Mouse (Mus musculus): ENCODE measurements around the gene Hoxc11.

The Hoxc11 gene

DNA sequence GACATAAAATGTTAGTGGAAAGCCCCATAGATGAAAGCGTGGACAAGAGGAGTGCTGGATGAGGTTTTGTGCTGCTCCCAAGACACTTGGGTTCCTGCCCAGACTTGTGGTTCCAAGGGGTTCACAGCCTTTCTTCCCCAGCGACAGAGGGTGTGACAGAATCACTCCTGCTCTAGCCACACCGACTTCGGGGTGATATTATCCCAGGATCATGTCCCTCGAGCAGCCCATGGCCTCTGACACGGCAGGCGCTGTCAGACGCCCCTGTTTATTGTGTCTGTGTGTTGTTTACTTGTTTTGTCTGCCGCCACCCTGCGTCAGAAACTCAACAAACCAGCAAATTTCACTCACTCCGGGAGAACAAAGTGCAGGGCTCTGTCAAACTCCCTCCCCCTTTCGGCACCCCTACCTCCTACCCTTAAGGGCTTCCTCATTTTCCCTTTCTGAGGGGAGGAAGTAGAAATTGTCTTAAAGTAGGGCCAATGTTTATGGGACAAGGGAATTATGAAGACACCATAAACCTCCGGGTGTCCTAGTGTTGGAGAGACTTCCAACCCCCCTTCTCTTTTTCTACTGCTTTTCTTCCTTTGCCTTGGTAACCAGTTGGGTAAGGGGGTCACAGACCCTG, 48.7 kb downstream of the Hoxc11 start:
- DNase-seq (ENCODE audit: extremely low spot score, low spot score): no peak

GRCm38 (mm10) chr15:103005308-103005707, 51.1 kb downstream of the Hoxc11 start:
- peak; percentile 77 for DNase-seq (ENCODE audit: extremely low spot score, low spot score)

GRCm38 (mm10) chr15:103005797-103006196, 51.6 kb downstream of the Hoxc11 start:
- DNase-seq (ENCODE audit: extremely low spot score, low spot score): no peak

- no peak for DNase-seq (ENCODE audit: extremely low spot score, low spot score)
Observed at GRCm38 (mm10) chr15:103006326-103006725, 52.1 kb downstream of the Hoxc11 start.
